Mouse (Mus musculus) WW6 (cell line): ENCODE data around the gene Eed.

Source experiments
- DNase-seq: peaks from one replicate; pipeline ENCODE4 v3.0.0-alpha.2; 2013; ENCODE audit warnings: low read depth, low spot score

The Eed gene

DNA sequence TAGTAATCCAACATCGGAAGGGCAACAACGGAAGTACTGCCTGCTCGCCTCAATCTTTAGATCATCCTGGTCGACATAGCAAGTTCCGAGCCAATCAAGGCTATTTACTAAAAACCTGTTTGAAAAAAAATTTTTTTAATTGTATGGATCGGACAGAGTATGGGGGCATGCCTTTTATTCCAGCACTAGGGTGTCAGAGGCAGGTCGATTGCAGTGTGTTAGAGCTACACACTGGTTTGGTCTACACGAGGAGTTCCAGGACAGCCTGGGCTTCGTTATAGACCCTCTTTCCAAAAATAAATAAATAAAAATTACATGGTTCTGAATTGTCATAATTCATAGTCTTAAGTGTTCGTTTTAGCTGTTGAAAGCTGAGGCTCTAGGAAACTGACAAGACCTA is 774 bp upstream of the Eed start:
- no peak for DNase-seq

GRCm38 (mm10) chr7:89980133-89980484 is 674 bp downstream of the Eed start:
- DNase-seq = no peak

GRCm38 (mm10) chr7:89979432-89980130 is 1.2 kb downstream of the Eed start:
- no peak for DNase-seq

GRCm38 (mm10) chr7:89976796-89977195 is 4.0 kb downstream of the Eed start:
- DNase-seq = no peak

DNA sequence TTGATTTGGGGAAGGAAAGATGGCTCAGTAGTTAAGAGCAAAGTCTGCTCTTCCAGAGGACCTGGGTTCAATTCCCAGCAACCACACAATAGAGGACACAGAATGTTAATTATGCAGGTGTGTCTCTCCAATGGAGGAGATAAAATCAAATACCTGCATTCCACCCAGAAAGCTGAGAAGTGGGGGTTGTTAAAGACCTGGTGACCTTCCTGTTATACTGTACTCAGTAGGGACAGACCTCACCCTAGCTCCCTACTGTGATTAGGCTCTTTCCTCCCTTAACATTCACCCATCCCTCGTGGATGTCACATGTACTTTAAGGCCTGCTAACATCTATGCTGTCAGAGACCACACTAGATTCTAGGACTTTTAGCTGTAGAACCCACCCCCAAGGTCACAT is 5.2 kb downstream of the Eed start:
- DNase-seq = no peak

- no peak for DNase-seq
These were observed 13.5 kb downstream of the Eed start for GRCm38 (mm10) chr7:89967235-89967634.

DNA sequence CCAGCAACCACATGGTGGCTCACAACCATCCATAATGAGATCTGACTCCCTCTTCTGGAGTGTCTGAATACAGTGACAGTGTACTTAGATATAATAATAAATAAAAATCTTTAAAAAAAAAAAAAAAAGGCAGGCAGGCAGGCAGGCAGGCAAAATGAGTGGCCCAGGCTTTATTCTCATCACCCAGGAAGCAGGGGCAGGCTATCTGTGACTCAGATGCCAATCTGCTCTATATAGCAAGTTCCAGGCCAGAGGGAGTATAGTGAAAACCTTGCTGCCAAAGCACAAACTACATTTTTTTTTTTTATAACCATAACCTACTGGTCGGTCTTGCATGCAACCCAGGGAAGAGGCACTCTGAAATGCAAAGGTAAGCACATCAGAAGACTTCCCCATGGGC is 14.0 kb downstream of the Eed start:
- DNase-seq = no peak

DNA sequence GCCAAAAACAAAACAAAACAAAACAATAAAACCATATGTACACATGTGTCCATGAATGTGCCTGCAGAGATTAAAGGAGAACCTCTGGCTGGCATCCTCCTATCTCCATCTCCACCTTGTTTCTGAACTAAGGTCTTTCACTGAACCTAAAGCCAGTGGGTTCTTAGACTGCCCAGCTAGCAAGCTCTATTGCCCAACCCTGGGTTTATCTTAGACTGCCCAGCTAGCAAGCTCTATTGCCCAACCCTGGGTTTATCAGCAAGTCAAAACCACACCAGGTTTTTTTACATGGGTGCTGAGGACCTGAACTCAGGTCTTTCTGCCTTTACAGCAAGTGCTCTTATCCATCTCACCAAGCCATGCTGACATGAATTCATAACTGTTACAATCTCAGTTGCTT is 17.6 kb downstream of the Eed start:
- DNase-seq = no peak

- DNase-seq = no peak
These were observed 23.5 kb downstream of the Eed start for GRCm38 (mm10) chr7:89957300-89957699.

DNA sequence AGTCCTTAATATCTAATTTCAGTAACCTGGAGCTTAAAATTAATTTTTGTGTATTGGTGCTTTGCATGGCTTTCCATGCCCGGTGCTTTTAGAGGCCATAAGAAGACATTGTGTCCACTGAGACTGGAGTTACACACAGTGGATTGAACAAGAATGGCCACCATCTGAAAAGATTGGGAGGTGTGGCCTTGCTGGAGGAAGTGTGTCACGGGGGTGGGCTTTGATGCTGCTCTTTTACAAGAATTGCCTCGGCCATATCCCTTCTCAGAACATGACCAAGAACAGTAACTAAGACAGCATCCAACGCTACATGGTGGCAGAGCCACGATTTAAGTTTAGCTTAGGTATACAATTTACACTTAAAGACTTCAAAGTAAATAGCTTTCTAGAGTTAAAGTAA is 26.5 kb downstream of the Eed start:
- DNase-seq = no peak

DNA sequence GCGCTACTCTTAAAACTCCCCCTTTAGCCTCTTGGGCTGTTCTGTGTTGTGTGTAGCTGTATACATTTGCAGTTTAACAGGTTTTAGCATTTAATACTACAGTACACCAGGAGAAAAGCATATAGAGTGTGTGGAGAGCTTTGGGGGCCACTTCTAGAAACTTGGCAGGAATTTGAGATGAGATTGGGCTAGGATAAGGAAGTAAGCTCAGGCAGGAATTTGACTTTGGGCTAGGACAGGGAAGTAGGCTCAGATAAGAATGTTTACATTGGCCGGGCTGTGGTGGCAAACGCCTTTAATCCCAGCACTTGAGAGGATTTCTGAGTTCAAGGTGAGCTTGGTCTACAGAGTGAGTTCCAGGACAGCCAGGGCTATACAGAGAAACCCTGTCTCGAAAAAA is 31.4 kb downstream of the Eed start:
- no peak for DNase-seq

DNA sequence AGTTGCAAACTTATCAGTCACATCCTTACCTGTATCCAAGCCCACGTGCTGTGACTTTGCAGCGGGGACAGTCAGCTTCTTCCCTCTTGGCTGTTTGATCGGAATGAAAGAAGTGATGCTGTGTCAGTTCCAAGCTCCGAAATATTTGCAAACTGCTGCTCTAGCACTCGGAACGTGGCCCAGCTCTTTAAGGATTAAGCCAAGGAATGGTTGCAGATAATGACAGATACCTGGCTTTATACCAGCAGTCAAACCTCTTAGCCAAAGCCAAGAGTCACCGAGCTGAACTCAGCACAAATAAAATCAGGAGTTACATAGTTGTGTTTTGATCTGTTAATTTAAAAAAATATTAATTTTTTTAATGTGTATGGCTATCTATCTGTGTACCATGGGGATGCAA is 32.8 kb downstream of the Eed start:
- no peak for DNase-seq

GRCm38 (mm10) chr7:89940571-89941463 is 40.0 kb downstream of the Eed start, which contains the start of gene Hikeshi:
TSS of gene Hikeshi (minus strand) at chr7:89941204.
- peak; percentile 94 for DNase-seq

DNA sequence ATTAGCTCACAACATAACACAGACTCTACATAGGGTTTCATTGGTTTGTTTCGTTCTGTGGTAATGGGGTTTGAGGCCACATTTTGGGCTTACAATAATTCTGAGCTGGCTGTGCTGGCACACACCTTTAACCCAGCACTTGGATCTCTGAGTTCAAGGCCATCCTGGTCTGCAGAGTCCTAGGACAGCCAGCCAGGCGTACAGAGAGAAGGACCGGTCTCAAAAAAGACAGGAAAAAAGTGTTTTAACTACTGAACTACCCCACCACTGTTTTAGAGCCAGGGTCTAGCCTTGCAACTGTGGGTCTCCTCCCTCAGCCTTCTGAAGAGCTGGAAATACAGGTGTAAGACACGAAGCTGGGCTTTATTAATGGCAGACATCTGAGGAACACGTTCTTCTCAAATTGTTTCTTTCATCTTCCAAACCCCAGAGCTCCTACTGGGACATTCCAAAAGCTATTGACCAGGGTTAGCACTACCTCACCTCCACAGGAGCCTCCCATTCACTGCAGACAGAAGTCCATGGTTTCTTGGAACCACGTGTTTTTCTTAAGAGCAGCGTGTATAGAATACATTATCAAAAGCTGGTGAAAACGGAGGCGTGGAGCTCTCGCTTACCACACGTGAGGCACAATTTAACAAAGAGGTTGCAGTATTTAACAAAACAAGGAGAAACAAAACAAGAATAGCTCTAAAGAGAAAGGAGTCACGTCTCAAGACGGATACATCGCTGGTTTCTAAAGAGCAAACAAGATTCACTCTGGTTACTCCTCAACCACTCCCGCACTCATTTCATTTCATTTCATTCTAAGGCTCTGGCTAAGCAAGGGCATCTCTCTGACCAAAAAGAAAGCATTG is 41.1 kb downstream of the Eed start:
- no peak for DNase-seq

GRCm38 (mm10) chr7:89923441-89924180 is 57.2 kb downstream of the Eed start:
- no peak for DNase-seq

GRCm38 (mm10) chr7:89917776-89918175 is 63.0 kb downstream of the Eed start:
- DNase-seq = no peak

- DNase-seq = no peak
These were observed 64.1 kb downstream of the Eed start for GRCm38 (mm10) chr7:89916711-89917110.

GRCm38 (mm10) chr7:89913432-89914158 is 67.2 kb downstream of the Eed start:
- DNase-seq = no peak

- no peak for DNase-seq
These were observed 68.4 kb downstream of the Eed start for GRCm38 (mm10) chr7:89912356-89912755.

- no peak for DNase-seq
These were observed 71.1 kb downstream of the Eed start for GRCm38 (mm10) chr7:89909711-89910110.
